11 mouse cellular contexts compared by ENCODE assay signal in genomic region chr7:133440711-133441110, GRCm38 (mm10).
A peak's percentile ranks its signal among the peaks of the same experiment; 100 is the strongest.
DNase-seq lines count a peak whose midpoint lies in the region; ATAC-seq and TF ChIP-seq lines count a peak whose summit lies in the region.
"Had no signal": no experiment of that assay in that cellular context is flagged by ENCODE, and none has a peak within 500 bp of the region (broad histone marks: within the 10 kb centered on the region; RNA-seq: fewer than 3 reads in every experiment).

No protein-coding gene starts in this region.

- ATAC-seq in heart, embryonic 11.5 days (replicated peaks; ENCODE audit: insufficient number of reproducible peaks, low FRiP score, low TSS enrichment) = no peak
- ATAC-seq in neural tube, embryonic 13.5 days (ENCODE audit: low read depth) = no peak
- ATAC-seq in limb, embryonic 13.5 days (ENCODE audit: low FRiP score, low read depth) = no peak; the same call in 1 of the 2 replicates
- ATAC-seq in intestine, postnatal 0 days = no peak

- no peak overlapping the region for H3K4me2 ChIP-seq in heart, embryonic 11.5 days
- H3K4me2 ChIP-seq in neural tube, embryonic 13.5 days = peak overlapping the region; percentile 26
- H3K4me2 ChIP-seq in limb, embryonic 13.5 days (replicated peaks) = peak overlapping the region; percentile 43
- no peak overlapping the region for H3K4me2 ChIP-seq in intestine, postnatal 0 days (replicated peaks; ENCODE audit: low read depth)
- H3K4me2 ChIP-seq: liver, embryonic 13.5 days had no signal

- no peak overlapping the region for H3K9ac ChIP-seq in heart, embryonic 11.5 days (ENCODE audit: low read depth, low read length)
- H3K9ac ChIP-seq in neural tube, embryonic 13.5 days = no peak overlapping the region
- no peak overlapping the region for H3K9ac ChIP-seq in limb, embryonic 13.5 days
- H3K9ac ChIP-seq in intestine, postnatal 0 days (ENCODE audit: low read depth, low read length) = no peak overlapping the region
- H3K9ac ChIP-seq: liver, embryonic 13.5 days had no signal

- DNase-seq in heart, adult 11 months = peak; percentile 18
- no peak for DNase-seq in neural tube, embryonic 10.5 days (ENCODE audit: extremely low spot score, low spot score)
- no peak for DNase-seq in gastrocnemius, postnatal 36 days
- no peak for DNase-seq in cerebellum, postnatal 14 days
- DNase-seq: liver, embryonic 13.5 days; right cerebral cortex, postnatal 4 days had no signal

- no peak for TF ChIP-seq CTCF in intestine, postnatal 0 days (IDR thresholded peaks at IDR 0.05; ENCODE audit: low read depth)

- no peak overlapping the region for H3K27ac ChIP-seq in heart, embryonic 11.5 days (ENCODE audit: low read depth, low read length)
- 0 out of 2 replicates have a peak overlapping the region, but pooled peaks have one; percentile 2 for H3K27ac ChIP-seq in neural tube, embryonic 13.5 days (replicated peaks)
- peak overlapping the region; percentile 34; the same call in 1 of the 2 replicates for H3K27ac ChIP-seq in limb, embryonic 13.5 days
- H3K27ac ChIP-seq in intestine, postnatal 0 days (ENCODE audit: low read depth, low read length) = no peak overlapping the region
- H3K27ac ChIP-seq: kidney, postnatal 0 days; liver, embryonic 13.5 days had no signal

- intact Hi-C loops in gastrocnemius, postnatal 36 days (cut with DNase I) = no loop called here

- H3K4me1 ChIP-seq in heart, embryonic 11.5 days (ENCODE audit: control insufficient read depth, insufficient read depth, low read length) = no peaks in the 10 kb centered on the region
- peaks cover 18% of the 10 kb centered on the region for H3K4me1 ChIP-seq in neural tube, embryonic 13.5 days (replicated peaks)
- peaks cover 25% of the 10 kb centered on the region for H3K4me1 ChIP-seq in limb, embryonic 13.5 days
- no peaks in the 10 kb centered on the region for H3K4me1 ChIP-seq in intestine, postnatal 0 days (replicated peaks; ENCODE audit: control insufficient read depth, insufficient read depth, low read length)
- H3K4me1 ChIP-seq: liver, embryonic 13.5 days had no signal

- no peaks in the 10 kb centered on the region for H3K36me3 ChIP-seq in heart, embryonic 11.5 days (ENCODE audit: control insufficient read depth, insufficient read depth, low read length)
- no peaks in the 10 kb centered on the region for H3K36me3 ChIP-seq in neural tube, embryonic 13.5 days
- no peaks in the 10 kb centered on the region for H3K36me3 ChIP-seq in limb, embryonic 13.5 days
- H3K36me3 ChIP-seq in intestine, postnatal 0 days (ENCODE audit: control insufficient read depth, insufficient read depth) = no peaks in the 10 kb centered on the region
- H3K36me3 ChIP-seq: liver, embryonic 13.5 days had no signal

- WGBS in heart, embryonic 11.5 days (ENCODE audit: insufficient replicate concordance) = 62% methylated on average over 12 of the region's 12 CpGs
- WGBS in neural tube, embryonic 13.5 days = 37% methylated on average over 12 of the region's 12 CpGs
- WGBS in limb, embryonic 13.5 days = 42% methylated on average over 12 of the region's 12 CpGs
- WGBS in intestine, postnatal 0 days = 64% methylated on average over 12 of the region's 12 CpGs

- no peaks in the 10 kb centered on the region for H3K9me3 ChIP-seq in heart, embryonic 11.5 days (replicated peaks; ENCODE audit: control insufficient read depth, low read length)
- no peaks in the 10 kb centered on the region for H3K9me3 ChIP-seq in neural tube, embryonic 13.5 days
- H3K9me3 ChIP-seq in limb, embryonic 13.5 days = no peaks in the 10 kb centered on the region
- H3K9me3 ChIP-seq in intestine, postnatal 0 days (ENCODE audit: control insufficient read depth) = no peaks in the 10 kb centered on the region
- H3K9me3 ChIP-seq: liver, embryonic 13.5 days had no signal

- H3K27me3 ChIP-seq in heart, embryonic 11.5 days (ENCODE audit: control insufficient read depth, insufficient read depth, low read length) = no peaks in the 10 kb centered on the region
- no peaks in the 10 kb centered on the region for H3K27me3 ChIP-seq in neural tube, embryonic 13.5 days
- H3K27me3 ChIP-seq in limb, embryonic 13.5 days = no peaks in the 10 kb centered on the region
- no peaks in the 10 kb centered on the region for H3K27me3 ChIP-seq in intestine, postnatal 0 days (replicated peaks; ENCODE audit: control insufficient read depth, insufficient read depth, low read length)
- H3K27me3 ChIP-seq: liver, embryonic 13.5 days had no signal

- H3K4me3 ChIP-seq in heart, embryonic 11.5 days (ENCODE audit: low read depth, low read length) = no peak overlapping the region
- H3K4me3 ChIP-seq in neural tube, embryonic 13.5 days = no peak overlapping the region
- H3K4me3 ChIP-seq in limb, embryonic 13.5 days = peak overlapping the region; percentile 9; the same call in 1 of the 2 replicates
- no peak overlapping the region for H3K4me3 ChIP-seq in intestine, postnatal 0 days (ENCODE audit: low read depth, low read length)
- H3K4me3 ChIP-seq: liver, embryonic 13.5 days had no signal

Comparison
In these comparisons a context has a peak if more than half of its experiments do, and no peak if none do; other contexts are left out.
1. H3K27ac ChIP-seq: peak in neural tube, embryonic 13.5 days (single experiment) and limb, embryonic 13.5 days (single experiment); none in heart, embryonic 11.5 days (single experiment) and intestine, postnatal 0 days (single experiment).
2. H3K4me2 ChIP-seq: peak in neural tube, embryonic 13.5 days (single experiment) and limb, embryonic 13.5 days (single experiment); none in heart, embryonic 11.5 days (single experiment) and intestine, postnatal 0 days (single experiment).